Mouse (Mus musculus): ENCODE measurements around the gene Dock11. TPM values are rescaled to one million over a fixed set of nuclear protein-coding genes. Genes with fewer than 3 reads are reported as not detected.

The Dock11 gene
- 10 to 100 TPM; 39.5 to 49.9 (median 41.4) TPM for polyA plus RNA-seq (2017; shearing (Covaris generic))

DNA sequence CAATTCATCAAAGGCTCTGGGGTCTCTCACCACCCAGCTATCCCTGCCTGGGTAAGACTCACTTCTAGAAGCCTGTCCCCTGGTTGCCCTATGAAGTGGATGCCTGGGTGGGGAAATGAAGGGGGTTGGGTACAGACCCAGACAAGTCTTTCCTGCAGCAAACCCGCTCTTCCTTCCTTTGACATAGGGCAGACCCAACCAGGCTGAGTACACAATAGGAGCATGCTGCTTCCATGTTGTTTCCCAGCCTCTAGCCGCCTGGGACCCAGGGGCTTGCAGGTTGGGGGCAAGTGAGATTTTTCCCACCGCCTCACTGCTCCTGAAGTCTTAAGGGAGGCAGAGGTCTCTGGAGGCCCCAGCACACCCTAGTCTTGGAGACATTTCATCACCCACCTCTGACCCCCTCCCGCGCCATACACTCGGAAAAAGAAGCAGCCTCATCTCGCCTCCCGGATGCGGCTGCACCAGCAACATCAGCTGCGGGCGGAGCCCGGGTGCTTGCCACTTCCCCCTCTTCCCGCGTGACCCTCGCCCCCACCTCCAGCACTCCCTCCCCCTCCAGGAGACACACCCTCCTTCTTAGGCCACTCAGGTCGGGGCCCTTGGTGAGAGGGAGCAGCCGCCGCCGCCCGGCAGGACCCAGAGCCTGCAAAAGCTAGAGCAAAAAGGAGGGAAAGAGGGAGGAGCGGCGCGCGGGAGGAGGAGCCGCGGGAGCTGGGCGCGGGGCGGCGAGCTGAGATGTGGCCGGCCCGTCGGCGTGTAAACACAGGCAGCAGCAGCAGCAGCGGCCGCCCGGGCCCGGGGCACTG, at the start of gene Dock11:
Gene Dock11, plus strand, starts transcription at position 746 of the 809 bp plus-strand sequence.
- ATAC-seq = peak; percentile 72

GRCm38 (mm10) chrX:35879703-35880102, 8.9 kb upstream of the Dock11 start:
- ATAC-seq = no peak

DNA sequence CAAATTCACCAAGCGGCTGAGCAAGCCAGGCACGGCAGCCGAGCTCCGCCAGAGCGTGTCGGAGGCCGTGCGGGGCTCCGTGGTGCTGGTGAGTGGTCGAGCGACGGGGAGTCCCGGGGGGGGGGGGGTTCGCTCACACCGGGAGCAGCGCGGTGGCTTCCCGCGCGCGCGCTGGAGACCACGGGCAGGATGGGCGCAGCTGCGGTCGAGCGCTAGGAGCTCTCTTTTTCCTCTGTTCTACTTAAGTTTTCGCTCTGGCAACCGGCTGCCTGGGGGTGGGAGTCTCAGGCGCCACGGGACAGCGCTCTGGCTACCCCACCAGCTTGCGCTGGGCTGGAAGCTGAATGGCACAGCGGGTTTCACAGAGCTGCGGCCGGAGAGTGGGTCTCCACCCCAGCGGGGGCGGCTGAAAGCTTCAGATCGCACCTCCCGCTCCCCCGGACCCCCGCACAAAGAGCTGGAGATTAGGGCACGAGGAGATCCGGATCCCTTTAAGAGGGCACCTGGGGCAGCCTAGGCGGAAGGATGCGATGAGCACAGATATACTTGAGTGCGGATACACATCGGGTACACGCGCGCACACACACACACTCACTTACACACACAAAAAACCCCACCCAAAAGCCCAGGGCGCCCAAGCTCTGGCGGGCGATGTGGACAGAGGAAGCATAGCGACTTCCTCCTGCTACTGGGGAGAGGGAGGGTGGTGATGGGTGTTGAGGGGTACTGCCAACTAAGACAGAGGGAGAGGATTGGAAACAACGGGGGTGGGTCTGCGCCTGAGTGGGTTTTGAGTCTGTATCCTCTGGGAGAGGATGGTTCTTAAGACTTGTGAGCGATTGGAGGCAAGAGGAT, 540 bp downstream of the Dock11 start:
- ATAC-seq = peak; percentile 57

- peak; percentile 6 for ATAC-seq
These were observed 1.1 kb downstream of the Dock11 start for GRCm38 (mm10) chrX:35889800-35890106.

- ATAC-seq = peak; percentile 41
These were observed 3.0 kb downstream of the Dock11 start for GRCm38 (mm10) chrX:35891534-35892125.

GRCm38 (mm10) chrX:35892377-35892776, 3.7 kb downstream of the Dock11 start:
- ATAC-seq = no peak

GRCm38 (mm10) chrX:35897648-35898500, 9.2 kb downstream of the Dock11 start:
- peak; percentile 51 for ATAC-seq

GRCm38 (mm10) chrX:35898501-35898766, 9.8 kb downstream of the Dock11 start:
- ATAC-seq = peak; percentile 58

DNA sequence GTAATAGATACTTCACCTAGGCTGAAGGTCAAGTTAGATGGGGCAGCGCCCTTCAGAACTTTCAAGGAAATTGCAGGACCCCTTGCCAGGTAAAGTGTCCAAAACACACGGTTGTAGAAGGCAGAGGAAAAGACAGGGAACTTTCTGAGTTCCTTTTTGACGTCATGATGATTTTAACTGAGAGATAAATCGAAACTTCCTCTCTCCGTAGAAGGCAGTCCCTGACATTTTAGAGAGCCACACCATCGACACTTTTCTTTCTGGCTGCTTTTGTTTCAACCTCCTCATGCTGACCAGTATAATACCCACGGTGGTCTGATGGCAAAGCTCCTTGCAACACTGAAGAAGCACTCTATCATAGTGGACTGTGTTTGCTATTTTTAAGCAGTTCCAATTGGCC, 15.7 kb downstream of the Dock11 start:
- ATAC-seq = peak; percentile 74

DNA sequence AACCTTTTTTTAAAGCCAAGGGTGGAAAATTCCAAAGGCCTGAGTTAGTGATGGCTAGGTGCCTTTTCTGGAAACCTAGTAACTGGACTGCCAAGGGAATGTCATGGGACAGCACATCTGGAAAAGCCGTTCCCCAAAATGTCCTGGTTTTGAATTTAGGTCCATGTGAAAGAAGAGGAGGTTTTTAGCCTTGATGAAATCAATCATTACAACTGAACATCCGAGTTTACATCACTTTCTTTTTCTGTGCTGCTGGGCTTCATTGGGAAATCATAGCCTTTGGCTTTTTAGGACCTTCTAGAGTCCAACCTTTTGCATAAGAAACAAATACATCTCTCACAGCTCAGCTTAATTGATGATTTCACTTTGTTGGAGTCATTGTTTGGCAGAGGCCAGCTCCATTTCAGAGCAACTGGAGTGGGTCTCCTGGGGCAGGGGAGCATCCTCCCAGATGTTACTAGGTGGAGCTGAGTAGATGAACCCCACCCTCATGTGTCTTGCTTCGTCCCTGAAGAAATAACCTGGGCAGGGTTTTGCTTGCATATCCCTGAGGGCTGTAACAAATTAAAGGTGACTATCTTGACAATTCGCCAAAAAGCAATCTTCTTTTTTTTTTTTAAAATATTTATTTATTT, 18.2 kb downstream of the Dock11 start:
- no peak for ATAC-seq

DNA sequence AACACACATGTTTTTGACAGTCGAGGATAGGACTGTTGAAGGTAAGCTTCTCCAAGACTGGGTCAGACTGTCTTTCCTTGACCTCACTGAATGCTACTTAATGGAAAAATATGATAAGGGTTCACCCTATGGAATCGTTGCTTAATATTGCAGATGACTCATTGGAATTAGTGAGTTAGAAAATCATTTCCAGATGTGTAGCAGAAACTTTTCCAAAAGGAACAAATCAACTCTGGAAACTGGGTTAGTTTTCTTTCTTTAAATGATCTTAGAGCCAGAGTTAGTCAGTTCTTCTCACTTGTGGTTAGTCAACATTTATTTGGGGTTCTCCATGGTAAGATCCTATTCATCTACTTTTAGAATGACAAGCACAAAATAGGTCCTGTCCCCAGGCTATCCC, 30.9 kb downstream of the Dock11 start:
- no peak for ATAC-seq

GRCm38 (mm10) chrX:35920096-35920607, 31.5 kb downstream of the Dock11 start:
- ATAC-seq = no peak

GRCm38 (mm10) chrX:35921922-35922321, 33.3 kb downstream of the Dock11 start:
- ATAC-seq = no peak

DNA sequence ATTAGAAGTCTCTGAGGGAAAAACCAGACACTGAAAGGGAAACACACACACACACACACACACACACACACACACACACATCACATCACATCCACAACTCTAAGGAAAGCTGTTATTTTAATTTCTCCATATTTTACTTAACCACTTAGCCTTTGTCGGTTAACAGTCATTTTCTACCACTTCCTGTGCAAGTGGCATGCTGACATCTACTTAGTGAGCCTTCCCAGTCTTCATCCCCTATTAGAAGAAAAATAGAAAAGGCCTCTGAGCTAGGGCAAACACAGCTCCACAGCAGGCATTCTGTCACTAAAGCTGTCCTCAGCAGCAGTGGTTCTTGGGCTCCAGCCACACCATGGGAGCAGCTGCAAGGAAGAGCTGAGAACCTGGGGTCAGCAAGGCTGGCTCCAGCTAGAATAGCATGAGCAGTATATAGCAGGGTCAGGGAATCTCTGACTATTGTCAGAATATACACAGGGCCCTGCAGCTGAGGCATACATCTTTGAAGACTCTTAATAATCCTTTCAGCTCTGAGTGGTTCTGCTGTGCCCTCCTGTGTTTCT, 36.2 kb downstream of the Dock11 start:
- peak; percentile 86 for ATAC-seq

DNA sequence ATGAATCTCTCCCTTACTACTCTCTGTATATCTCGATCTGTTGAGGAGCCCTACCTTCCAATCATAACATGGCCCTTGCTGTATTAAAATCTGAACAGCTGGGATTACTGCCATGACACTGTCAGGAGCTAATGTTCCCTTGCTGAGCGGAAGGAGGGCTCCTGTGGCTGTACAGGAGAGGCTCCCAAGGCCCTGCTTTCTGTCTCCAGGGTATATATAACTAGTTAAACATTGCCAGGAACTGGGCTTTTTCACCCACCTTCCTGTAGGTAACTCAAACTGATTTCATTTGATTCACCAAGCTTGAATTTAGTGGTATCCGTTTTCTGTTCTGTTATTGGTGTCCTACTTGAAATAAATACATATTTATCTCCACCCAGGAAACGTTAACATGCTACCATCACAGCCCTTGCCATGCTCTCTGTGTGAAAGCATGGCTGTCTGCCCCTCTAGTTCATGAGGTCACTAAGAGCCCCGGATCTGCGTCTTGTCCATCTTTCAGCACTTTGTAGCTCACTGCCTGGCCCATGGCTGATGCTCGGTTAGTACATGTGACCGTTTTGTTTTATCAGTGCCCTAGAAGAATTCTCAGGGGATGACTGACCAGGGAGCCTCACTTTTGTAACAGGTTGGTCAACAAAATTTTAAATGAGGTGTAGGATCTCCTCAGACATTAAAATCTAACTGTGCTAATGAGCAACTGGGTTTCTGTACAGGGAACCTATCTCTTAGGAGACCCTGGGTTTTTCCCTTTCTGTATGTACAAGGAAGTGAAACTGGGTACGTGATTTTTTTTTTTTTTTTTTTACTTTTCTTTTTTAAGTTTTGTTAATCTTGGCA, 41.7 kb downstream of the Dock11 start:
- peak; percentile 59 for ATAC-seq

DNA sequence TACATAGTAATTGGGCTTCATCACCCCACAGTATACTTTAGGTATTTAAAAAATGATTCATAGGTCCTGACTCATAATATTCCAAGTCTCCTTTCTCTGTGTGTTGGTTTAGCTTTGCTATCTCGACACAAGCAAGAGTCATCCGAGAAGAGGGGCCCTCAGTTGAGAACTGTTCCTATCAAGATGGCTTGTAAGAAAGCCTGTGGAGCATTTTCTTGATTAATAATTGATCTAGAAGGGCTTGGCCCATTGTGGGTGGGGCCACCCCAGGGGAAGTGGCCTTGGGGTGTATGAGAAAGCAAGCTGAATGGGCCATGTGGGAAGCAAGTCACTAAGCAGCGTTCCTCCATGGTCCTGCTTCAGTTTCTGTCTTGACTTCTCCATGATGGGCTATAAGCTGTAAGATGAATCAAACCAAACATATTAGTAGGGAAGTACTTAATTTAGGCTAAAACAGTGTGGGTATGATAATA, 42.3 kb downstream of the Dock11 start:
- ATAC-seq = peak; percentile 56

DNA sequence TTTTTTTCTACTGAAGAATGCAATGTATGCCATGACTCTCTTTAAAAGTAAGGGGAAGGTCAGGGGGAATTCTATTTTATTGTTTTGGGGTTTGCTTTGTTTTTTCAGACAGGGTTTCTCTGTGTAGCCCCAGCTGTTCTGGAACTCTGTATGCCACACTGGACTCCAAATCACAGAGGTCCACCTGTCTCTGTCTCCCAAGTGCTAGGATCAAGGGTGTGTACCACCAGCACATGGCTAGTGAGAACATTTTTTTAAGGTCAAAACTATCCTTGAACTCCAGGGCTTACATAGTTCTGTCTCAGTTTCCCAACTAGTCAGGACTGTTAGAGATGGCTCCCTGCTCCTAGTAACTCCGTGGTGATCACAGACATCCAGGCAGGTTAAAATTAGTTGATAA, 43.3 kb downstream of the Dock11 start:
- no peak for ATAC-seq

DNA sequence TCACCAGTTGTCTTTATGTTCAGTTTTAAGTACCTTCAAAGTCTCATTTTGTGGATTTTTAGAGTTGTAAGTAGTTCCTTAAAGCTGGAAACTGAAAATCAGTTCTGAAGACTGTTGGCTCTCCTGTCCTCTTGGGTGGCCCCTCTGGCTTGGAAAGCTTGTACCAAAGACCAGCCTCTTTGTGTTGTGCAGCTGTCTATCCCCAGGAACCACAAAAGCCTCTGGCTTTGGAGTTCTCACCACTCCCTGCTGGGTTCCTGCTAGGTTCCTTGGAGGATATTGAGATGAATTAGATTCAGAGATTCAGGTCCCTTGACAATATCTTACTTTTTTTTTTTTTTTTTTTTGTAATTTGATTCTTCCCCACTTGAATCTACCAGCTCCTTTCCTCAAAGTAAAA, 44.3 kb downstream of the Dock11 start:
- no peak for ATAC-seq

GRCm38 (mm10) chrX:35938112-35938511, 49.5 kb downstream of the Dock11 start:
- no peak for ATAC-seq

DNA sequence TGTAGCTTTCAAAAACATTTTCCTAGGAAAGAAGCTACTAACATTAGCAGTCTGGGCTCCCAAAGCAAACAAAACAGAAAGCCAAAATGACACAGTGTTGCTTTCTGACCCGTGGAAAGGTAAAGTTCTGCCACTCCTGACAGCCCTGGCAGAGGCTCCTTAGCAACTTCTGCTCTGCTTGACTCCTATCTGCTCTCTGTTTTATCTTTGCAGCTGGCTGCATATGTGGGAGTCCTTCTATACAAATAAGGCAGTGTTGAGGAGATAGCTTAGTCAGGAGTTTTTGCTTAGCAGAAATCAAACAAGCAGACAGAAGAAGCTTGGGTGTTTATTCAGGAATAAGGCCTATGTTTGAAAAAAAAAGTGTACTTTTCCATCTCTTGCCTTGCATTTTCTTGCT, 57.8 kb downstream of the Dock11 start:
- no peak for ATAC-seq

DNA sequence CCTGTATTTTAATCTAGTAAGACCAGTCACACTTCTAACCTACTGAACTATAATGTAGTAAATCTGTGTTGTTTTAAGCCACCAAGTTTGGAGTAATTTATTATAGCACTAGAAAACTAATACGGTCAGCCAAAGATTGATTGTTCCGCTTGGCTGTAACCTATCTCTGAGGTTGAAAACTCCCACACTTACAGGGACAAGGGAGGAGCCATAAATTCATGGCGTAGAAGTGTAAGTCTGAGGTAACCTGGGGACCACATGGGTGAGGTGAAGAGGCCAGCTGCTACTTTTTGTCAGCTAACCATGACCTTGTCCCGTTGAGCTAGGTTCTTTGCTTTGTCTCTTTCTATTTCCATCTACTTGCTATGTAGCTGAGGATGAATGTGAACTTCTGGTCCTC, 61.5 kb downstream of the Dock11 start:
- no peak for ATAC-seq
